Mouse (Mus musculus) cerebellum, adult 2 months (tissue): Measurements from ENCODE around the gene Smarcd3. TPM values are rescaled to one million over a fixed set of nuclear protein-coding genes. Genes with fewer than 3 reads are reported as not detected.

ENCODE experiments used
- DNase-seq, 2 experiments: peaks; one replicate each; pipeline ENCODE4 v3.0.0; 2021
- H3K27ac ChIP-seq: fragments of 200-500 bp; 2 replicates; pipeline ENCODE4 v1.5.1; 2012; ENCODE audit warnings: low read length, control low read depth, inconsistent platforms; ENCODE audit not compliant: insufficient read depth
- H3K27me3 ChIP-seq: fragments of 200-500 bp; 2 replicates; pipeline ENCODE4 v1.6.1; 2012; ENCODE audit warnings: inconsistent platforms, mild to moderate bottlenecking, low read length, moderate library complexity; ENCODE audit not compliant: control insufficient read depth, insufficient read depth
- H3K4me1 ChIP-seq: fragments of 200-500 bp; 2 replicates; pipeline ENCODE4 v1.6.1; 2011; ENCODE audit warnings: low read length; ENCODE audit not compliant: control insufficient read depth, insufficient read depth
- H3K4me3 ChIP-seq: fragments of 200-500 bp; replicated peaks from 2 replicates; pipeline ENCODE3; 2011; ENCODE audit warnings: mild to moderate bottlenecking, low read depth, low read length, control low read depth; ENCODE audit not compliant: insufficient read depth
- CTCF ChIP-seq: fragments of 200-500 bp; IDR thresholded peaks from 2 replicates; pipeline ENCODE4 v1.5.1; 2011; ENCODE audit warnings: low read depth, mild to moderate bottlenecking, control low read depth, low read length, moderate library complexity, borderline replicate concordance; ENCODE audit not compliant: insufficient read depth
- POLR2A ChIP-seq: fragments of 200-500 bp; IDR thresholded peaks from 2 replicates; pipeline ENCODE4 v1.6.1; 2011; ENCODE audit warnings: low read length, control low read depth, borderline replicate concordance; ENCODE audit not compliant: insufficient read depth
- WGBS: fragments of 180-500 bp; shearing (Covaris S2); methylation state at CpG from one replicate; pipeline ENCODE4 v1.1.7; 2018; 5-methylcytosine and 5-hydroxymethylcytosine counted together
- polyA plus RNA-seq: library from polyadenylated mRNA; depleted of rRNA; stranded (reverse); fragments of >200 nt; gene quantifications from 2 replicates; pipeline ENCODE4 v1.2.3, GENCODE M21; 2012

Gene Smarcd3
- polyA plus RNA-seq, 1 experiment, result 102 TPM

GRCm38 (mm10) chr5:24598570-24599006, 25.6 kb downstream of the Smarcd3 start:
- peak; percentile 47 to 55 for DNase-seq
- TF ChIP-seq POLR2A, result no peak
- TF ChIP-seq CTCF, result 0 out of 2 replicates have a peak, but pooled peaks have one; percentile 18
- peak overlapping the region; percentile 52 for H3K4me3 ChIP-seq
- 2% methylated on average over 40 of the region's 41 CpGs for WGBS
- H3K4me1 ChIP-seq, result peaks cover 27% of the 10 kb centered on the region
- H3K27ac ChIP-seq, result no peak overlapping the region
- no peaks in the 10 kb centered on the region for H3K27me3 ChIP-seq

- peak overlapping the region; percentile 52 for H3K4me3 ChIP-seq
- no peak for TF ChIP-seq CTCF
- no peak for TF ChIP-seq POLR2A
- DNase-seq, result peak; percentile 64 to 72
Measured at GRCm38 (mm10) chr5:24597901-24598569, 26.2 kb downstream of the Smarcd3 start.

GRCm38 (mm10) chr5:24597221-24597728, 26.9 kb downstream of the Smarcd3 start:
- Histone ChIP-seq H3K27ac (no peak overlapping the region), H3K4me1 (peaks cover 24% of the 10 kb centered on the region), H3K27me3 (no peaks in the 10 kb centered on the region), H3K4me3 (no peak overlapping the region)
- 3% methylated on average over 2 of the region's 2 CpGs for WGBS
- TF ChIP-seq POLR2A (no peak), CTCF (peak; percentile 36; the same call in 1 of the 2 replicates)
- DNase-seq, result peak; percentile 78 to 82

More at GRCm38 (mm10) chr5:24597901-24598569, 26.2 kb downstream of the Smarcd3 start:
- 2% methylated on average over 15 of the region's 15 CpGs for WGBS
- H3K27me3 ChIP-seq, result no peaks in the 10 kb centered on the region
- H3K4me1 ChIP-seq, result peaks cover 24% of the 10 kb centered on the region
- no peak overlapping the region for H3K27ac ChIP-seq

- TF ChIP-seq CTCF (no peak), POLR2A (no peak)
- WGBS, result 12% methylated on average over 11 of the region's 11 CpGs
- H3K4me1 ChIP-seq, result peaks cover 24% of the 10 kb centered on the region
Measured at GRCm38 (mm10) chr5:24596519-24597171, 27.6 kb downstream of the Smarcd3 start.

GRCm38 (mm10) chr5:24595786-24596380, 28.3 kb downstream of the Smarcd3 start:
- TF ChIP-seq POLR2A, result no peak
- TF ChIP-seq CTCF, result no peak
- Histone ChIP-seq H3K4me3 (no peak overlapping the region), H3K27ac (no peak overlapping the region), H3K27me3 (no peaks in the 10 kb centered on the region), H3K4me1 (peaks cover 19% of the 10 kb centered on the region)
- peak in 1 of 2 experiments; percentile 8 for DNase-seq
- WGBS, result 58% methylated on average over 14 of the region's 14 CpGs

More at GRCm38 (mm10) chr5:24596519-24597171, 27.6 kb downstream of the Smarcd3 start:
- DNase-seq, result peak; percentile 40 to 41
- no peak overlapping the region for H3K27ac ChIP-seq
- H3K27me3 ChIP-seq, result no peaks in the 10 kb centered on the region
- H3K4me3 ChIP-seq, result no peak overlapping the region

- no peaks in the 10 kb centered on the region for H3K27me3 ChIP-seq
- no peak overlapping the region for H3K4me3 ChIP-seq
- no peak for TF ChIP-seq CTCF
- no peak for TF ChIP-seq POLR2A
- peaks cover 18% of the 10 kb centered on the region for H3K4me1 ChIP-seq
- DNase-seq, result no peak
- no peak overlapping the region for H3K27ac ChIP-seq
- WGBS, result 82% methylated on average over 5 of the region's 5 CpGs
Measured at GRCm38 (mm10) chr5:24595261-24595660, 28.9 kb downstream of the Smarcd3 start.

GRCm38 (mm10) chr5:24594346-24594745, 29.9 kb downstream of the Smarcd3 start:
- H3K27ac ChIP-seq, result no peak overlapping the region
- H3K4me3 ChIP-seq, result no peak overlapping the region
- TF ChIP-seq POLR2A, result no peak
- TF ChIP-seq CTCF, result no peak
- H3K4me1 ChIP-seq, result peaks cover 18% of the 10 kb centered on the region
- DNase-seq, result no peak
- WGBS, result 89% methylated on average over 5 of the region's 5 CpGs
- no peaks in the 10 kb centered on the region for H3K27me3 ChIP-seq

- H3K27ac ChIP-seq, result no peak overlapping the region
- H3K27me3 ChIP-seq, result no peaks in the 10 kb centered on the region
- H3K4me1 ChIP-seq, result peaks cover 16% of the 10 kb centered on the region
- WGBS, result 65% methylated on average over 10 of the region's 10 CpGs
- H3K4me3 ChIP-seq, result no peak overlapping the region
- TF ChIP-seq POLR2A, result no peak
- TF ChIP-seq CTCF, result no peak
- no peak for DNase-seq
Measured at GRCm38 (mm10) chr5:24593928-24594327, 30.3 kb downstream of the Smarcd3 start.
